Mouse (Mus musculus) gastrocnemius, postnatal 10 days (tissue): ENCODE data around the gene Lamtor2. TPM values are rescaled to one million over a fixed set of nuclear protein-coding genes. Genes with fewer than 3 reads are reported as not detected.
A peak's percentile ranks its signal among the peaks of the same experiment; 100 is the strongest.

Source experiments
- DNase-seq: peaks from one replicate; pipeline ENCODE4 v3.0.0; 2021; ENCODE audit warnings: mixed read lengths
- total RNA-seq, 2 experiments: library from RNA; stranded (reverse); gene quantifications; 2 replicates each; pipeline ENCODE4 v1.2.3; 2021

Lamtor2 gene
- total RNA-seq, 2 experiments from 2014 or later, result 75.4 to 81.8 TPM

DNA sequence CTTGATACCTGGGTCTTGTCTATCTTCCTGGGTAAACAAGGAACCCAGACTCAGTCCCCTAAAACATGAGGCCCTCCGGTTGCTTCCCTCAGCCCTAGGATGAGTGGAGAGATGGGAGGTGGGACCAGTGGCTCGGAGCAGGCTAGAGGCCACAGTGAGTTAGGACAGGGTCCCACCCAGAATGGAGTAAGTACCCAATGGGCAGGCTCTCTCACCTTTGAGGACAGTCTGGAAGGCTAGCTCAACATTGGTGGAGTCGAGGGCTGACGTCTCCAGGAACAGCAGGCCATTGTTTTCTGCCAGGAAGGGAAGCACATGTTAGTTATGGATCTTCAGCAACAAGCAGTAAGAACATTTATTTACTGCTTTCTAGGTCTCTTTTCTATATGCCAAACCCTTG lies 10.4 kb downstream of the Lamtor2 start:
- no peak for DNase-seq

DNA sequence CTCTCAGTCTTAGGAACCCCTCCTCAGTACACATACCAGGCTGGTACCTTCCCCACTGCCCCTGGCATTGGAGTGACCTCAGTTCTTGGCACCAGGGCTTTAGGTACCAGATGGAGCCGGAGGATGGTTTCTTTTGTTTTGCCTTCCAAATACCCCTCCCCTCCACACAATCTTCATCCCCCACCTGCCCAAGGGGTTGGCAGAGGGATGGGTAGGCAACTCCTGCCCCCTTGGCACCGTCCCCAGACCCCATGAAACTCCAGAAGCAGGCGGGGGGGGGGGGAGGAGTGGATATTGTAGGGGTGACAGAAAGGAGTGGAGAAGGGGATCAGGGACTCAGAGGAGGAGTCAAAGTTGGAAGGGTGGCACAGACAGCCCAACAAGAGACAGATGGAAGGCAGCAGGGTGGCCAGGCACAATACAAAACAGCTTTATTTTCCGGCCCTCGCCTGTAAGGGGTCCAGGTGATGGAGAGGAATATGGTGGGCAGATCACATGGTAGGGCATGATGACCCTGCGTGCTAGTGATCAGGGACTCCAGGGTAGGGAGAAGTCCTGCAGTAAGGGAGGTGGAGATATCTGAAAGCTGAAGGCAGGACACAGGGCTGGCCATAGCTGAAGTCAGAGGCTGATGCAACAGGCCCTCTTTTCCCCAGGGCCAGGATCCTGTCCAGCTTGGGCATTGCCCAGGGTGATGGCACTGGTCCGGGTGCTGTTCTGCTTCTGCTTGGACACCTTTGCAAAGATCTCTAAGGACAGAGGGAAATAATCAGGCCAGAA lies 11.1 kb downstream of the Lamtor2 start:
- no peak for DNase-seq

DNA sequence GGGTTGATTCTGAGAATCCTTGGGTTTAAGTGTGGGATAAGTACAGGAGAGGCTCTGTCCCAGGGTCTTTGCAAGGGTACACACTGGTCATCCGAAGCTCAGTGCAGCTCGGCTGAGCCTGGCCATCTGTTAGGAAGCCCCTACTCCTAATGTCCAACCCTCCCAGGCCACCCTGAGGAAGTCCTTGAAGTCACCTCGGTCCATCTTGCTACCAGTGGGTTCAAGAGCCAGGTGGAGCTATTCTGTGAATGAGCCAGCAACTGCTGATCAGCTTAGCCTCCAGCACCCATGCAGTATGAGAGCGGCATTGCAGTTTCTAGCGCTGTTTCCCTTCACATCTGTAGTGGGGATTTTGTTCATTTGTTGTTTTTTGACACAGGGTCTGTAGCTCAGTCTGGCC lies 12.8 kb downstream of the Lamtor2 start:
- DNase-seq, result no peak

DNA sequence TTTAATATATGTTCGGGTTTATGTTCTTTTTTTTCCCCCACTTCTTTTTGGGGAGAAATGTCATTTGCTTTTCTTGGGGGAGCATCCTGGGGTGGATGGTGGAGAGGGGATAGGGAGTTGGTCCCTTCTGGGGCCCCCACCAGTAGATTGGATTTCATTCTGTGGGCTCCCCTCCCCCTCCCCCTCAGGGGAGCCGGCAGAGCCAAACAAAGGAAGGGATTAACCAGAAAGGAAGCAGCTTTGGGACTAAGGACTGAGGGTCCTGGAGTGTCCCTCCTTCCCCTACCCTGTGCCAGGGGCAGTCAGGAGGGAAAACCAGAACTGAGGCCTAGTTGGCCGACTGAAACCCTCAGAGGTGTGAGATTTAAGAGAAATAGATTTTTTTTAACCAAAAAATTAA lies 13.5 kb downstream of the Lamtor2 start:
- DNase-seq, result no peak

DNA sequence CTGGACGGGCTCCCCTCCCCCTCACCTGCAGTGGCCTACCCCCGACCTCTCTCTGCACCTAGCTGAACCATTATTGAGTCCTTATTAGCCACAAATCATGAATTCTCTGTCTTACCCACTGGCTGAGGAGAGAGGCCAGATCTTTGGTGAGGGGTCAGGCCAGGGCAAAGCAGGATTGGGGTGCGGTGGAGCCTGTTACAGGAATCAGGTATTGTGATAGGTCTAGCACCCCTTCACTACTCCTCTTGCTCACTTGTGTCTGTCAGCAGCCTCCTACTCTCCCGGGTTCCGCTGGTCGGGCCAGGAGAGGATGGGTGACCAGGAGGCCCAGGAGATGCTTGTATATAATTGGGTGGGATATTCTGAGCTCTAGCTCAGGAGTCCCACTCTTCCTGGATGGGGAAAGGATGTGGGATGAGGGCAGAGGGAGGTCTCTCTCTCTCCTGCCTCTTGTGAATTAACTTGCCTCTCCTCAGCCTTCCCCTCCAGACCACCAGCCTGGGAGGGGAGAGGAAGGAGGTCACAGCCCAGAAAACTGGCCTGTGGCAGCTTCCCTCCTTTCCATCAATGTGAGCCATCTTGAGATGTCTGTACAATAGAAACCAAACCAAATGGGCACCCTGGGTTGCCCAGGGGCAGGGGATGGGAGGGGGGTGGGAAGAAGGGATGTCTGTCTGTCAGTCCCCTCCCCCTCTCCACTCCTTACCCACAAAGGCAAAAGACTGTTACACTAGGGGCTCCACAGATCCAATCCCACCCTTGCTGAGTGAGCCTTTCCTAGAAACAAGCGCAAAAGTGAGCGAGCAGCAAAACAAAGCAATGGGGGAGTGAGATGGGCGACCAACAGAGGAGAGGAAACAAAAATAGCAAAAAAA lies 14.4 kb downstream of the Lamtor2 start:
- DNase-seq, result no peak

DNA sequence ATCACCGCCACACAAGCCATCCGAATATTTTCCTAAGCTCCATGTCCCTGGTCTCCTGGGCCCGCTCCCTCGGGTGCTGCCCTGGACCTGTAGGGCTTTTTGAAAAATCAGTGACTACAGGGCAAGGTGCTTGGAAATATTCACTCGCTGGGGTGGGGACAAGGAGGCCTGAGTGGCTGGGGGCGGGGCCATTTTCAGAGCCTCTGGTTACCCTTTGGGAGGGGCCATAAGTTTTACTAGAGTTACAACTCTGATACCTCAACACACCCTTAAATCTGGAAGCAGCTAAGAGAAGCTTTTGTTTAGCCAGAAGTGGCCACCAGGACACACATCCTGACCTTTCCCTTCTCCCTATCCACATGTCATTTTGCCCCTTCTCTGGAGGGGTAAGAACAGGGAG lies 15.7 kb downstream of the Lamtor2 start:
- DNase-seq, result no peak

DNA sequence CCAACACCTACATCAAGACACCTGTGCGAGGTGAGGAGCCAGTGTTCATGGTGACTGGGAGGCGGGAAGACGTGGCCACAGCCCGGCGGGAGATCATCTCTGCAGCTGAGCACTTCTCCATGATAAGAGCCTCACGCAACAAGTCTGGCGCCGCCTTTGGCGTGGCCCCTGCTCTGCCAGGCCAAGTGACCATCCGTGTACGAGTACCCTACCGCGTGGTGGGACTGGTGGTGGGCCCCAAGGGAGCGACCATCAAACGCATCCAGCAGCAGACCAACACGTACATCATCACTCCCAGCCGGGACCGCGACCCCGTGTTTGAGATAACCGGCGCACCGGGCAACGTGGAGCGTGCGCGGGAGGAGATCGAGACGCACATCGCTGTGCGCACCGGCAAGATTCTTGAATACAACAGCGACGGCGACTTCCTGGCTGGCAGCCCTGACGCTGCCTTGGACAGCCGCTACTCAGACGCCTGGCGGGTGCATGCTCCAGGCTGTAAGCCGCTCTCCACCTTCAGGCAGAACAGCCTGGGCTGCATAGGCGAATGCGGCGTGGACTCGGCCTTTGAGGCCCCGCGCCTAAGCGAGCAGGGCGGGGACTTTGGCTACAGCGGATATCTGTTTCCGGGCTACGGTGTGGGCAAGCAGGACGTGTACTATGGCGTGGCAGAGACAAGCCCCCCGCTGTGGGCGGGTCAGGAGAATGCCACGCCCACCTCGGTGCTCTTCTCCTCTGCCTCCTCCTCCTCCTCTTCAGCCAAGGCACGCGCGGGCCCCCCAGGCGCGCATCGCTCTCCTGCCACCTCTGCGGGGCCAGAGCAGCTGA lies 16.6 kb downstream of the Lamtor2 start:
- peak; percentile 71 for DNase-seq

DNA sequence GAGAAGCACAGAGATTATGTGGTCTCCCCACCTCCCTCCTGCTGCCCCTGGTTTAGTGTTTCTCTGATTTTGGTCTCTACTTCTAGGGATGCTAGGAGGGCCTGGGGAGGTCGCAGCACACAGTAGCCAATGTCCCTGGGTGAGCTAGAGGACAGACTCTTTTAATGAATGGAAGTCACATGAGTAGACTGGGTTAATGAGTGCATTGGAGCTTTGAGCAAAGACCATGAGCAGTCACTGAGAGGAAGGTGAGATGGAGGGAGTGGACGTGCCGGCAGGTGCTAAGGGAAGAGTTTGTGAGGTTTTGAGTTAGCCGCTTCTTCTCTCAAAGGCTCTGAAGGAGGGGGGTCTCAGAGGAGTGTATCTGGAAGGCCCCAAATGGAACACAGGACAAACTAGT lies 17.3 kb downstream of the Lamtor2 start:
- DNase-seq, result no peak

DNA sequence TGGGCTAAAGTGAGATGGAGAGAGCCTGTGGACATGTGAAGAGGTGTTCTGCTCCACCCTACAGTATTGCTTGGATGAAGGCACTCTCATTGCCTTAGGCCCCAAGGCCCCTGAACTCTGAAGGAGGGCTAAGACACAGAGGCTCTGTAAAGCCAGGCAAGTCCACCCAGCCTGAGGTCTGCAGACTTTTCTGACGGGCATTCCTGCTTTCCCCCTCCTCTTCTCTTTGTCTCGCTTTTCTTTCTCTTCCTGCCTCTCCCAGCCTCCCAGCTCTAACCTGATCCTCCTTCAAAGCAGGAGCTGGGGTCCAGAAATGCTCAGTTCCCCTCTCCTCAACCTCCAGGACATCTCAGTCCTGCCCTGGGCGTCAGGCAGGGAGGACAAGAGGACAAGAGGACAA lies 17.9 kb downstream of the Lamtor2 start:
- DNase-seq, result no peak

DNA sequence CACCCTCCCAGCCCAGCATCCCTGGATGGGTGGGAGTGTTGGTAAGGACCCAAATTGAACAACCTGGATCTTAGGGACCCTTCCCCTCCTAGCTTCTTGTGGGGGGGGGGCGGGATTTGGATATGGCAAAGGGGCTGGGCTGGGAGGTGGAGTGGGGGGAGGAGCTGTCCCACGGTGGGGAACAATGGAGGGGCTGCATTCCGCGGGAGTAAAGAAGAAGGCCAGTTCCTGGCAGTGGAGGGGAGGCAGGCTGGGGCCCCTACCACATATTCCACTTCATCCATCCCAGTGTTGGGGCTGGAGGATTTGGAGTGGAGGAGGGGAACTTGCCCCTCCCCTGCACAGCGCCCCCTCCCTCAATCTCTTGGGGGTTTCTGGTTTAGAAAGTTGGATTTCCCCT lies 19.2 kb downstream of the Lamtor2 start:
- no peak for DNase-seq

DNA sequence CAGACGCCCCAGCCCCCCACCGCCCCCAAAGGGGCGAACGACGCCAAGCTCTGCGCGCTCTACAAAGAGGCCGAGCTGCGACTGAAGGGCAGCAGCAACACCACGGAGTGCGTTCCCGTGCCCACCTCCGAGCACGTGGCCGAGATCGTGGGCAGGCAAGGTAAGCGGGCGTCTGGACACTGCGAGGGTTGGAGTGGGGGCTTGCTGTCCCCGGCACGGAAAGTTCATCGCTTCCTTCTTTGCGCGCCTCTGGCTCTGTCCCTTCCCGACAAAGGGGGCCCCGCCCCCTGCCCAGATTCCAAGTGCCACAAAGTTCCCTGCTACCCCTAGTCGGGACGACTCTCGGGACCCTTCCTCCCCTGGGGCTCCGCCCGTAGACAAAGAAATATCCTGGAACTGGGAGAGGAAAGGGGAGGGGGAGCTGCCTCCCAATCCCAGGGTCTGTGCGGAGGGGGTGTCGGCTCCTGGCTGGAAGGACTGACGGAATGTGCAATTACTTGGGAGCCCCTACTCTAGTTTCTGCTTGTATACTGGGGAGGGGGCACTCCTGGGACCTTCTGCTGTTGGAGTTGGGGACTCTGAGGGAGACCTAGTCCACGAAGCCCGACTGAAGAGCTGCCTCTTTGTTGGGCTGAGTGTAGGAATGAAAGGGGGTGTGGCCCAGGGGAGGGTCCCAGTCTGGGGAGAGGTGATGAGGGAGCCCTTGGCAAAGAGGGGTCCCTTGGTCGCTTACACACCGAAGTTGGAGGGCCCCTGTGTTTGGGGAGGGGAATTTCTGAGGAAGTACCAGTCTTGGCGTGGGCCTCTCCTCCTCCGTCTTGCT lies 20.0 kb downstream of the Lamtor2 start:
- peak; percentile 29 for DNase-seq

DNA sequence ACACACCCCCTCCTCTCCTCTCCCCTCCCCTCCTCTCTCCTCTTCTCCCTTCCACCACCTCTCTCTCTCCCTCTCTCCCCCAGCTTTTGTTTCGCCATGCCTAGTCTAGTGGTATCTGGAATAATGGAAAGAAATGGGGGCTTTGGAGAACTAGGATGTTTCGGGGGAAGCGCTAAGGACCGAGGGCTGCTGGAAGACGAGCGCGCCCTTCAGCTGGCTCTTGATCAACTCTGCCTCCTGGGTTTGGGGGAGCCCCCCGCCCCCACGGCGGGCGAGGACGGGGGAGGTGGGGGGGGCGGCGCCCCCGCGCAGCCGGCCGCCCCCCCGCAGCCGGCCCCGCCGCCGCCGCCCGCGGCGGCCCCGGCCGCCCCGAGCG lies 20.6 kb downstream of the Lamtor2 start, which contains the start of gene Mex3a:
Gene Mex3a, plus strand, starts transcription at position 97 of the 376 bp plus-strand sequence.
- DNase-seq, result no peak

DNA sequence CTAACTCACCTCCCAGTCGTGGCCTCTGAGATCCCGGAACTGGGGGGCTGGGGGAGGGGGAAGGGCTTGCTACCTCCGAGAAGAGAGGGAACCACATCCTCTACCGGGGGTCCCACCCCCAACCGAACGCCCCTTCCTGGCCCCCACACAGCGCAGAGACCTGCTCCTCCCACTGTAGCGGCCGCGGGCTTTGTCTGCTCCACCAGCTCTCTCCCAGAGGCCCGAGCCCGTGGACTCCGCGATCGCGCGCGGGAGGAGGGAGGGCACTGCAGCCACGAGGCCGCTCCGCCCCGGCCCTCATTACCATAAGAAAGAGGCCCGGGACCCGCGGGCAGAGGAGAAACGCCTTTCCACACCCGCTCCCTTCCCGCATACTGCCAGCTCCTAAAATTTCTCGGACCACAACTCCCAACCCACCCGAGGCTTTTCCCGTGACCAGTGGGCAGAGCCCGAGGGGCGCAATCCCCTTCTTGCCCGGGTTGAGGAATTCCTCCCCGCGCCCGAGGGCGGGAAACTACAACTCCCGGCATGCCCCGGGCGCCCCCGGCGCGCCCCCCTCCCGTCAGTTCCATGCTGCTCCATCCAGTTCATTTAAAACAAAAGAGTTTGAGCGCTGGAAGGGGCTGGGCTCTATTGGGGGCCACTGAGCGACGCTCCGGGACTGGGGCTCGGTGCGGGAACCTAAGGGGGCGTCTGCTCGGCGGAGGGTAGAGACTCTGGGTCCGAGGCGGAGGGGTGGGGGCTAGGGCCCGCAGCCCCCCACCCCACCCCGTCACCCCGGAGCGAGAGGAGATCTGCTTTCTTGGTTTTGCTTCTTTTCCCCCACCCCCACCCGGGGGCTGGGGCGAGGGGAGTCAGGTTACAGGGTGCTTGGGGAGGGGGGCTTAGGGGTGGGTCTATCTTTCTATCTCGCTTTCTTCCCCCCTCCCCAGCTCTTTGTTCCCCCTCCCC lies 21.3 kb downstream of the Lamtor2 start:
- DNase-seq, result peak; percentile 87

DNA sequence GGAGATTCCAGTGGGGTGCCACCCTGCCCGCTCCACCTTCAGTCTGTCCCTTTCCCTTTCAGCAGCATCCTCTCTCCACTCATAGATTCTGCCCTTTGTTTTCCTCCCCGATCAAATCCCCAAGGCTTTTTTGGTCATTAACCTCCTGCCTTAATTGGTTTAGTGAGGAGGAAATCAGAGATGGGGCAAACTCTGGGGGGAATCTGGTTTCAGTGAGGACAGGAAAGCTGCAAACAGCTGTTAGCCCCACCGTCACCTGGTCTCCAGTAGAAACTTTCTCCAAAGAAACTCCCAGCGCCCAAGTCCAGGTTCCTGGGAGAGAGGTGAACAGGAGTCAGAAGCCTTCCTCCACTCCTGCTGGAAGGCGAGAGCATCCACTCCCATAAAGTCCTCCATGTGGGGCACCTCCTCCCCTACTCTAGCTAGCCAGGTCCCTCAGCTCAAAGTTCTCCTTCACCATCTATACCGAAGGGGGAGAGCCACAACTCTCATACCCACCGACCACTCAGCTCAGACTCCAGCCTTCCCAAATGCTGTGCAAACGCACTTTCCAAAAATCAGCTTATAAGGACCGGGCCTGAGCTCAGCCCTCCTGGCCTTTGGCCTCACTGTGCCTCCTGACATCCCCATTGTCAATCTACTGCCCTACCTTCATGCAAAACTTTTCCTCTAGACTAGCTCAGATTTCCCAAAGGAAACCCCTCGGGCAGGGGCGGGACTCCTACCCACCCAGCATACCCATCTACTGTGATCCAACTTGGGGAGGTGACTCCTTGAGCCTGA lies 22.6 kb downstream of the Lamtor2 start:
- no peak for DNase-seq

DNA sequence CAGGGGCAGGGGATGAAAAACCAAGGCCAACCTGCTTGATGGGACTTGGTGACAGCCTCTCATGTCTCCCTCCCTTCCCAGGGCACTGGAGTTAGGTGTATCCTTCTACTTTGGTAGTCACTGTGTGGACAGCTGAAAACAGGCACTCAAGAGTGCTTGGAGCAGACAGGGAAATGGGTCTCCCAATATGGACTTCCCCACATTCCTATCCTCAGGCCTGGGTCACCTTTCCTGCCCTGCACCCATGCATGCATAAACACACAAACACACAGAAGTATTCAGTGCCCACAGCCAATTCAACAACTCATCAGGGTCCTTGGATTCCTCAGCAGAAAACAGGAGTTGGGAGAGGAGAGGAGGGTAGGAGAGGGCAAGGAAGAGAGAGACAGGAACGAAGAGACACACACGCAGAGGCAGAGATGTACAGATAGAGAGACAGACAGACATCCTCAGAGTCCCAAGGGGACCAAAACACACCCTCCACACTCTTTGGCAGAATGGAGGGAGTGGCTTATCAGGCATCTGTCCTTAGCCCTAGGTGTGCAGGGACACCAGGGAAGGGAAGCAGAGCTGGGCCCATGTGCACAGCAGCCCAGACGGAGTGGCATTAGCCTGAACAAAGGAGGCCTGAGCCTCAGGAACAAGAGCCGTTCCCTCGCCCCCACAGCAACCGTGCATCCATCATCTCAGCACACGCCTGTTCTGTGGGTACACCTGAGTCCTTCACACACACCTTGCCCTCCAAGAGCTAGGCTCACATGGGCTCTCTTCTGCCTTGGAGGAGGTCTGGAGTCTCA lies 23.5 kb downstream of the Lamtor2 start:
- DNase-seq, result no peak

DNA sequence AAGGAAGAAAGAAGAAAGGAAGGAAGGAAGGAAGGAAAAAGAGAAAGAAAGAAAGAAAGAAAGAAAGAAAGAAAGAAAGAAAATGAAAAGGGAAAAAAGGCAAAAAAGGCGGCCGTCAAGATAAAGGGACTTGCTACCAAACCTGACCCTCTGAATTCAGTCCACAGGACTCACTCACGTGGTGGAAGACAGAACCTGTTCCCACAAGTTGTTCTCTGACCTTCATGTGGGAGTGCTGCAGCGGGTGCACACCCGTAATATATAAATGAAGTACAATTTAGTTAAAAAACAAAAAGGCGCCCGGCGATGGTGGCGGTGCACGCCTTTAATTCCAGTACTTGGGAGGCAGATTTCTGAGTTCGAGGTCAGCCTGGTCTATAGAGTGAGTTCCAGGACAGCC lies 24.2 kb downstream of the Lamtor2 start:
- DNase-seq, result no peak

DNA sequence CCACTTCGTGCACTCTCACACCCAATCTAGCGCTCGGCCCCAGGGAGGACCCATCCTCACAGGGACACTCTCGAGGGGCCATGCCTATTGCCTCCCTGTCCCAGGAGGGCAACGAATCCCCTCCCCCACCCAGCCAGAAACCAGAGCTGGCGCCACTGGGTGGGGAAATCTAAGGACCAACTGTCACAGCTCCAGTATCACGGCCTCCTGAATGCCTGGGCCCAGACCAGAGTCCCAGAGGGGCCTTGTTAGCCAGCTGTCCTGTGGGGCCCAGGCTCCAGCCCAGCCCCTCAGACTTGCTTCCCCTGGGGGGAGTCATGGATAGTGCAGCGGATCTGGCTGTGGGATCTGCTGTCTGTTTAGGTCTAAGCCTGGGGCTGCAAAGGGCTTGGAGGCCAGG lies 25.3 kb downstream of the Lamtor2 start:
- peak; percentile 44 for DNase-seq
